Mouse (Mus musculus): ENCODE results near the gene Procr. TPM values are rescaled to one million over a fixed set of nuclear protein-coding genes. Genes with fewer than 3 reads are reported as not detected.

Procr gene
- total RNA-seq, 2 experiments from 2014 or later = 2.4 to 4.8 TPM

- DNase-seq = peak; percentile 31 to 46
Observed at GRCm38 (mm10) chr2:155755746-155756145, 4.8 kb downstream of the Procr start.

- no peak for DNase-seq
Observed at GRCm38 (mm10) chr2:155756855-155757566, 6.1 kb downstream of the Procr start.

GRCm38 (mm10) chr2:155764679-155765418 lies 13.9 kb downstream of the Procr start:
- peak; percentile 61 to 89 for DNase-seq

- no peak for DNase-seq
Observed at GRCm38 (mm10) chr2:155773664-155774063, 22.7 kb downstream of the Procr start.

- DNase-seq = no peak
Observed at GRCm38 (mm10) chr2:155774261-155774926, 23.5 kb downstream of the Procr start.

GRCm38 (mm10) chr2:155774927-155775684 lies 24.2 kb downstream of the Procr start, which contains the start of gene Mmp24:
Gene Mmp24 (plus strand): TSS chr2:155775342.
- no peak for DNase-seq

GRCm38 (mm10) chr2:155775685-155776263 lies 24.9 kb downstream of the Procr start:
- peak; percentile 16 to 54 for DNase-seq

GRCm38 (mm10) chr2:155776824-155777687 lies 26.1 kb downstream of the Procr start:
- DNase-seq = no peak

- no peak for DNase-seq
Observed at GRCm38 (mm10) chr2:155777688-155777985, 26.7 kb downstream of the Procr start.

GRCm38 (mm10) chr2:155778004-155778403 lies 27.1 kb downstream of the Procr start:
- no peak for DNase-seq

GRCm38 (mm10) chr2:155779066-155779465 lies 28.1 kb downstream of the Procr start:
- no peak for DNase-seq

GRCm38 (mm10) chr2:155779506-155779905 lies 28.6 kb downstream of the Procr start:
- no peak for DNase-seq

GRCm38 (mm10) chr2:155784534-155784933 lies 33.6 kb downstream of the Procr start:
- DNase-seq = peak in 1 of 2 experiments; percentile 16

- DNase-seq = no peak
Observed at GRCm38 (mm10) chr2:155786905-155787304, 36.0 kb downstream of the Procr start.

GRCm38 (mm10) chr2:155787949-155788931 lies 37.3 kb downstream of the Procr start:
- DNase-seq = no peak

GRCm38 (mm10) chr2:155792899-155793298 lies 42.0 kb downstream of the Procr start:
- DNase-seq = no peak

- DNase-seq = no peak
Observed at GRCm38 (mm10) chr2:155794674-155795445, 43.9 kb downstream of the Procr start.

GRCm38 (mm10) chr2:155798613-155799012 lies 47.7 kb downstream of the Procr start:
- DNase-seq = no peak

- DNase-seq = no peak
Observed at GRCm38 (mm10) chr2:155802761-155803160, 51.8 kb downstream of the Procr start.

Measured in heart, adult 18-20 months (tissue).